Mouse (Mus musculus) hindbrain, embryonic 13.5 days (tissue): ENCODE results near the gene Ugt1a10. TPM values are rescaled to one million over a fixed set of nuclear protein-coding genes. Genes with fewer than 3 reads are reported as not detected.
"Not testable (repeated sequence)": the region's sequence is repeated elsewhere in the genome, so short reads cannot be mapped to it uniquely, and the experiment has no call there.

Experiments
- ATAC-seq: fragments of 200-750 bp; cut with Nextera tagmentation; 2 replicates; pipeline ENCODE4 v1.8.0; 2017; ENCODE audit warnings: moderate TSS enrichment; ENCODE audit not compliant: low FRiP score
- H3K27ac ChIP-seq: fragments of 300-500 bp; sonication (generic); 2 replicates; pipeline ENCODE4 v1.5.1; 2015; ENCODE audit warnings: inconsistent platforms, mild to moderate bottlenecking, moderate library complexity
- H3K27me3 ChIP-seq: fragments of 300-500 bp; sonication (generic); 2 replicates; pipeline ENCODE4 v1.6.1; 2015; ENCODE audit warnings: mild to moderate bottlenecking, inconsistent platforms
- H3K36me3 ChIP-seq: fragments of 300-500 bp; sonication (generic); 2 replicates; pipeline ENCODE4 v1.6.1; 2015; ENCODE audit warnings: mild to moderate bottlenecking, inconsistent platforms
- H3K4me1 ChIP-seq: fragments of 300-500 bp; sonication (generic); replicated peaks from 2 replicates; pipeline ENCODE4 v1.6.1; 2015; ENCODE audit warnings: inconsistent platforms
- H3K4me2 ChIP-seq: fragments of 300-500 bp; sonication (generic); 2 replicates; pipeline ENCODE4 v1.6.1; 2015; ENCODE audit warnings: inconsistent platforms, mild to moderate bottlenecking, moderate library complexity
- H3K4me3 ChIP-seq: fragments of 300-500 bp; sonication (generic); 2 replicates; pipeline ENCODE4 v1.5.1; 2015; ENCODE audit warnings: mild to moderate bottlenecking, inconsistent platforms
- H3K9ac ChIP-seq: fragments of 300-500 bp; sonication (generic); 2 replicates; pipeline ENCODE4 v1.6.1; 2015; ENCODE audit warnings: mild to moderate bottlenecking, inconsistent platforms
- H3K9me3 ChIP-seq: fragments of 300-500 bp; sonication (generic); 2 replicates; pipeline ENCODE4 v1.6.1; 2016; ENCODE audit warnings: inconsistent platforms
- WGBS: fragments of 180-500 bp; shearing (Covaris S2); methylation state at CpG from one replicate; pipeline ENCODE4 v1.1.7; 2015; 5-methylcytosine and 5-hydroxymethylcytosine counted together
- polyA plus RNA-seq: library from polyadenylated mRNA; unstranded; fragments of >200 nt; fragmentation: Nextera tagmentation; extraction: Ambion mirVana; gene quantifications from 2 replicates; pipeline ENCODE4 v1.2.1, GENCODE M21; 2015

The Ugt1a10 gene
- polyA plus RNA-seq, 1 experiment from 2014 or later: not detected

GRCm38 (mm10) chr1:88172190-88172589 is 117.0 kb downstream of the Ugt1a10 start:
- not testable (repeated sequence) for H3K4me1 ChIP-seq, H3K9me3 ChIP-seq, H3K27me3 ChIP-seq, H3K36me3 ChIP-seq, H3K4me3 ChIP-seq, H3K27ac ChIP-seq, H3K4me2 ChIP-seq, ATAC-seq, H3K9ac ChIP-seq
- WGBS: 81% methylated on average over 6 of the region's 7 CpGs

GRCm38 (mm10) chr1:88179657-88180056 is 124.5 kb downstream of the Ugt1a10 start:
- no peak overlapping the region for H3K4me2 ChIP-seq
- 90% methylated on average over 1 of the region's 1 CpGs for WGBS
- H3K4me1 ChIP-seq: no peaks in the 10 kb centered on the region
- ATAC-seq: no peak
- H3K27me3 ChIP-seq: no peaks in the 10 kb centered on the region
- H3K9ac ChIP-seq: no peak overlapping the region
- no peak overlapping the region for H3K27ac ChIP-seq
- peaks cover 17% of the 10 kb centered on the region; the same call in 1 of the 2 replicates for H3K9me3 ChIP-seq
- H3K36me3 ChIP-seq: no peaks in the 10 kb centered on the region
- H3K4me3 ChIP-seq: no peak overlapping the region

DNA sequence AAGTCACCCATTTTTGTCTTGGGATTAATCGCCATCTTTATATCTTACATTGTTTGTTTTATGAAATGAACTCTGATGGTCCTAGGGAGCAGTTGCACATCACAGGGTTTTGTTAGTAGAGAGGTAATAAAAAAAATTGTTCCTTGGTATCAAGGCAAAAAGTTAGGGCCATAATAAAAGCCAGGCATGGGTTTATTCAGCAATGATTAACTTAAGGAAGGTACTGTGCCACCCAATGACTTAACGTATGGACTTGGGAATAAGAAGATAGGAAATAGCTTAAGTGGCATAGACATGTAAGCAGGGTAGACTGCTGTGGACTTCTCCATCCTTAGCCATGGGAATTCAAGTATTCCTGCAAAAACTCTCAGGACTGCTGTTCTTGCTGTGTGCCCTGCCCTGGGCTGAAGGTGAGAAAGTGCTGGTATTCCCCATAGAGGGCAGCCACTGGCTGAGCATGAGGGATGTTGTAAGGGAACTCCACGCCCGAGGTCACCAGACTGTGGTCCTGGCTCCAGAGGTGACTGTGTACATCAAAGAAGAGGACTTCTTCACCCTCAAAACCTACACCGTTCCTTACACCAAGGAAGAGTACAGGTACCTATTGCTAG is 131.2 kb downstream of the Ugt1a10 start:
- no peaks in the 10 kb centered on the region for H3K36me3 ChIP-seq
- H3K4me1 ChIP-seq: no peaks in the 10 kb centered on the region
- no peak overlapping the region for H3K27ac ChIP-seq
- WGBS: 90% methylated on average over 5 of the region's 5 CpGs
- H3K4me2 ChIP-seq: no peak overlapping the region
- H3K9me3 ChIP-seq: no peaks in the 10 kb centered on the region
- H3K4me3 ChIP-seq: no peak overlapping the region
- H3K27me3 ChIP-seq: no peaks in the 10 kb centered on the region
- ATAC-seq: no peak
- H3K9ac ChIP-seq: no peak overlapping the region

- Histone ChIP-seq H3K4me1 (no peaks in the 10 kb centered on the region), H3K9ac (no peak overlapping the region), H3K4me3 (no peak overlapping the region), H3K27me3 (no peaks in the 10 kb centered on the region), H3K4me2 (no peak overlapping the region), H3K36me3 (no peaks in the 10 kb centered on the region), H3K9me3 (no peaks in the 10 kb centered on the region), H3K27ac (no peak overlapping the region)
- 69% methylated on average over 3 of the region's 3 CpGs for WGBS
- ATAC-seq: no peak
Measured at GRCm38 (mm10) chr1:88192136-88192535, 136.9 kb downstream of the Ugt1a10 start.

- Histone ChIP-seq H3K27me3 (no peaks in the 10 kb centered on the region), H3K4me2 (no peak overlapping the region), H3K4me1 (no peaks in the 10 kb centered on the region), H3K4me3 (no peak overlapping the region), H3K9me3 (no peaks in the 10 kb centered on the region), H3K36me3 (no peaks in the 10 kb centered on the region), H3K27ac (no peak overlapping the region), H3K9ac (no peak overlapping the region)
- ATAC-seq: no peak
- WGBS: 81% methylated on average over 1 of the region's 1 CpGs
Measured at GRCm38 (mm10) chr1:88195687-88196086, 140.5 kb downstream of the Ugt1a10 start.

GRCm38 (mm10) chr1:88197443-88197842 is 142.3 kb downstream of the Ugt1a10 start:
- Histone ChIP-seq H3K27ac (no peak overlapping the region), H3K9me3 (no peaks in the 10 kb centered on the region), H3K36me3 (no peaks in the 10 kb centered on the region), H3K4me2 (no peak overlapping the region), H3K4me3 (no peak overlapping the region), H3K4me1 (no peaks in the 10 kb centered on the region), H3K9ac (no peak overlapping the region), H3K27me3 (no peaks in the 10 kb centered on the region)
- WGBS: 81% methylated on average over 3 of the region's 3 CpGs
- ATAC-seq: no peak

- H3K4me2 ChIP-seq: no peak overlapping the region
- H3K9me3 ChIP-seq: peaks cover 7% of the 10 kb centered on the region; the same call in 1 of the 2 replicates
- H3K36me3 ChIP-seq: 0 out of 2 replicates have a peak, but pooled peaks cover 8% of the 10 kb centered on the region
- WGBS: 75% methylated on average over 2 of the region's 2 CpGs
- no peak for ATAC-seq
- no peak overlapping the region for H3K9ac ChIP-seq
- H3K27me3 ChIP-seq: no peaks in the 10 kb centered on the region
- H3K4me3 ChIP-seq: no peak overlapping the region
- no peak overlapping the region for H3K27ac ChIP-seq
- peaks cover 1% of the 10 kb centered on the region for H3K4me1 ChIP-seq
Measured at GRCm38 (mm10) chr1:88199996-88200395, 144.8 kb downstream of the Ugt1a10 start.

- H3K4me2 ChIP-seq: no peak within 1 kb of the TSS
- 0 out of 2 replicates have a peak, but pooled peaks cover 8% of the 10 kb centered on the region for H3K36me3 ChIP-seq
- no peak for ATAC-seq
- 83% methylated on average over 7 of the region's 7 CpGs for WGBS
- H3K4me3 ChIP-seq: no peak within 1 kb of the TSS
- H3K9ac ChIP-seq: no peak within 1 kb of the TSS
- H3K27ac ChIP-seq: no peak within 1 kb of the TSS
- H3K4me1 ChIP-seq: peaks cover 6% of the 10 kb centered on the region
- H3K27me3 ChIP-seq: no peaks in the 10 kb centered on the region
- peaks cover 7% of the 10 kb centered on the region; the same call in 1 of the 2 replicates for H3K9me3 ChIP-seq
Measured at GRCm38 (mm10) chr1:88200456-88200855, 145.3 kb downstream of the Ugt1a10 start, which contains the start of gene Ugt1a2. Ugt1a2 (plus strand) TSS chr1:88200601.

GRCm38 (mm10) chr1:88205294-88205922 is 150.2 kb downstream of the Ugt1a10 start, which contains the start of gene Dnajb3:
Dnajb3 (minus strand) TSS chr1:88205782.
- Histone ChIP-seq H3K27ac (peak within 1 kb of the TSS; percentile 69), H3K9ac (peak within 1 kb of the TSS; percentile 78)

DNA sequence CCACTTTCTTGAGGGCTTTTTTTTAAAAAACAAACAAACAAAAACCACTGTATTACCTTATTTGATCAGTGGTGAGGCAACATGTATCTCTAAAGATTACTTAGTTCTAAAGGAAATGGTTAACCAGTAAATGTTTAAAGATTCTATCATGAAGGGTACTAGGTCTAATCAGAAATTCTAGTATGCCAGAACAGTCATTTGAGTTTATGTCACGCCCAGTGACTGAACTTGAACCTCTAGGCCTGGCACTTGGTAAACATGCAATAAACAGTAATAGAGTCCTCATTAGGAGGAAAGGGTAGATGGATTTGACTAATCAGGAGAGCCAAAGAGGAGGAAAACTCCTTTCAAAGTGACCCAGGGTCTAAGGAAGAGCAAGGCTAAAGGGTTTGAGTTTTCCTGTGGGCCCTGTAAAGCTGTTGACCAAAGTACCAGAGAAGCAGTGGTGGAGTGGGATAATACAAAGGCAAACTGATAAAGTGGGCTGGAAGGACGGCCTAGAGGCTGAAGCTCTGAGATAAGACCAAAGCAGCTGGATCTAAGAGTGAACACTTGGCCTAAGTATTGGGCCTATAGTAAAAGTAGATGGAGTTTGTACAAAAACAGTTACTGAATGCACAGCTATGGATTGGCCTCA is 151.8 kb downstream of the Ugt1a10 start:
- Histone ChIP-seq H3K4me3 (no peak overlapping the region), H3K36me3 (0 out of 2 replicates have a peak, but pooled peaks cover 8% of the 10 kb centered on the region), H3K4me2 (no peak overlapping the region), H3K9me3 (peaks cover 17% of the 10 kb centered on the region), H3K4me1 (peaks cover 6% of the 10 kb centered on the region), H3K9ac (no peak overlapping the region), H3K27me3 (no peaks in the 10 kb centered on the region), H3K27ac (no peak overlapping the region)
- 82% methylated on average over 2 of the region's 2 CpGs for WGBS
- no peak for ATAC-seq

More at GRCm38 (mm10) chr1:88205294-88205922, 150.2 kb downstream of the Ugt1a10 start, which contains the start of gene Dnajb3:
- Histone ChIP-seq H3K36me3 (0 out of 2 replicates have a peak, but pooled peaks cover 8% of the 10 kb centered on the region), H3K27me3 (no peaks in the 10 kb centered on the region), H3K4me3 (peak within 1 kb of the TSS; percentile 53), H3K4me2 (peak within 1 kb of the TSS; percentile 68), H3K4me1 (peaks cover 6% of the 10 kb centered on the region), H3K9me3 (peaks cover 10% of the 10 kb centered on the region)
- WGBS: 7% methylated on average over 61 of the region's 62 CpGs
- peak; percentile 100 for ATAC-seq

- Histone ChIP-seq H3K27ac (no peak within 1 kb of the TSS), H3K9ac (no peak within 1 kb of the TSS), H3K9me3 (peaks cover 55% of the 10 kb centered on the region), H3K4me1 (no peaks in the 10 kb centered on the region), H3K27me3 (no peaks in the 10 kb centered on the region), H3K36me3 (no peaks in the 10 kb centered on the region), H3K4me3 (no peak within 1 kb of the TSS), H3K4me2 (no peak within 1 kb of the TSS)
- 68% methylated on average over 8 of the region's 8 CpGs for WGBS
- 0 out of 2 replicates have a peak, but pooled peaks have one; percentile 17 for ATAC-seq
Measured at GRCm38 (mm10) chr1:88211812-88212211, 156.6 kb downstream of the Ugt1a10 start, which contains the start of gene Ugt1a1. Ugt1a1 (plus strand) TSS chr1:88211959.

GRCm38 (mm10) chr1:88212341-88213045 is 157.3 kb downstream of the Ugt1a10 start:
- Histone ChIP-seq H3K9me3 (peaks cover 62% of the 10 kb centered on the region), H3K4me2 (no peak overlapping the region), H3K4me1 (no peaks in the 10 kb centered on the region), H3K27me3 (no peaks in the 10 kb centered on the region), H3K4me3 (no peak overlapping the region), H3K9ac (no peak overlapping the region), H3K27ac (no peak overlapping the region), H3K36me3 (no peaks in the 10 kb centered on the region)
- ATAC-seq: no peak
- WGBS: 63% methylated on average over 8 of the region's 8 CpGs
